Mouse (Mus musculus): ENCODE measurements around the gene Wnt4.

The Wnt4 gene

GRCm38 (mm10) chr4:137277166-137277513 lies at the start of gene Wnt4:
Gene Wnt4 (plus strand): TSS chr4:137277489.
- DNase-seq (ENCODE audit: low read depth, low spot score), result no peak
- Histone ChIP-seq H3K27me3 (ENCODE audit: control insufficient read depth, insufficient read depth, low read length, poor library complexity, severe bottlenecking) (no peaks in the 10 kb centered on the region; the same call in none of the 2 replicates), H3K36me3 (ENCODE audit: control insufficient read depth, insufficient read depth, low read length, poor library complexity, severe bottlenecking) (no peaks in the 10 kb centered on the region)

DNA sequence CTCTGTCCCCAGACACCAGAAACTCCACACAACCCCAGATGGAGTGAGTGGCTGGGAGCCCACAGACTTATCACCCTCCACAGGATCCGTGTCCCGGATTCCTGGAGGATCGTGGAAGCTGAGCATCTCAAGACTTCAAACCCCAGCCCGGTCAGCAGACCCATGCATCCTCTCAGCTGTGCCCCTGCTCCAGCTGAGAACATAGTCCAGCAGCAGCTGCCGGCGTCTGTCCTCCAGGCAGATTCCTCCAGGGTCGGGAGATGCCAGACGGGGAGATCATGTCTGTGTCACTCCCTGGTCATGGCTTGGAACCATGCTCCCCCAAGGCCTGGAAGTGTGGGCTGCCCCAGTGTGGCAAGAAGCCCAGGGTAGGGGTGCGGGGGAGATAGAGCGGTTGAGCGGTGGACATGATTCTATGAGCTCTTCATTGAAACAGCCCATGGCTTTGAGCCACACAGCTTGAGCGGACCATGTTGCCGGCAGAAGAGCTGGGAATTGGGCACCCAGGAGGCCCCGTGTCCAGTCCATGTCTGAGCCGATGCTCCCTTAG lies 48.6 kb upstream of the Wnt4 start:
- Histone ChIP-seq H3K36me3 (ENCODE audit: control insufficient read depth, insufficient read depth, low read length, poor library complexity, severe bottlenecking) (no peaks in the 10 kb centered on the region), H3K27me3 (ENCODE audit: control insufficient read depth, insufficient read depth, low read length, poor library complexity, severe bottlenecking) (no peaks in the 10 kb centered on the region)
- no peak for DNase-seq (ENCODE audit: low read depth, low spot score)

GRCm38 (mm10) chr4:137231494-137232470 lies 45.5 kb upstream of the Wnt4 start:
- DNase-seq (ENCODE audit: low read depth, low spot score), result no peak

DNA sequence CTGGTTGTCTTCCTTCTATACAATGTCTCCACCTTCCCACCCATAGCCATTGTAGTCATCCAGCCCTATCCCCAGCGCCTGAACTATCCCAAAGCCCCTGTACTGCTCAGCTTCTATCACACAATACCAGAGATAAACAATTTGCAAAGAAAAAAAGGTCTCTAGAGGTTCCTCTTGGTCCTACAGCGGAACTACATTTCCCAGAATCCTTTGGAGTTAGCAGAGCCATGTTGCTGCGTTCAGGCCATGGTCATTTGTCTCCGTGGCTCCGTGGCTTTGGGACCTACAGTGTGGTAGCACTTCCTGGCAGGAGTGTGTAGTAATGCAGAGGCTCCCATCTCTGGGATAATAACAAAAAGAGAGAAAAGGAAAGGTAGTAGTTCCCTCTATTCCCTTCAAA lies 43.7 kb upstream of the Wnt4 start:
- DNase-seq (ENCODE audit: low read depth, low spot score), result no peak
- Histone ChIP-seq H3K27me3 (ENCODE audit: control insufficient read depth, insufficient read depth, low read length, poor library complexity, severe bottlenecking) (no peaks in the 10 kb centered on the region), H3K36me3 (ENCODE audit: control insufficient read depth, insufficient read depth, low read length, poor library complexity, severe bottlenecking) (no peaks in the 10 kb centered on the region)

More at GRCm38 (mm10) chr4:137231494-137232470, 45.5 kb upstream of the Wnt4 start:
- Histone ChIP-seq H3K27me3 (ENCODE audit: control insufficient read depth, insufficient read depth, low read length, poor library complexity, severe bottlenecking) (no peaks in the 10 kb centered on the region), H3K36me3 (ENCODE audit: control insufficient read depth, insufficient read depth, low read length, poor library complexity, severe bottlenecking) (no peaks in the 10 kb centered on the region)

- DNase-seq (ENCODE audit: low read depth, low spot score), result no peak
- Histone ChIP-seq H3K36me3 (ENCODE audit: control insufficient read depth, insufficient read depth, low read length, poor library complexity, severe bottlenecking) (no peaks in the 10 kb centered on the region), H3K27me3 (ENCODE audit: control insufficient read depth, insufficient read depth, low read length, poor library complexity, severe bottlenecking) (no peaks in the 10 kb centered on the region)
Measured at GRCm38 (mm10) chr4:137234444-137234843, 42.8 kb upstream of the Wnt4 start.

- DNase-seq (ENCODE audit: low read depth, low spot score), result no peak
- H3K27me3 ChIP-seq (ENCODE audit: control insufficient read depth, insufficient read depth, low read length, poor library complexity, severe bottlenecking), result no peaks in the 10 kb centered on the region
- no peaks in the 10 kb centered on the region for H3K36me3 ChIP-seq (ENCODE audit: control insufficient read depth, insufficient read depth, low read length, poor library complexity, severe bottlenecking)
Measured at GRCm38 (mm10) chr4:137235368-137235767, 41.9 kb upstream of the Wnt4 start.

GRCm38 (mm10) chr4:137244883-137245282 lies 32.4 kb upstream of the Wnt4 start:
- Histone ChIP-seq H3K36me3 (ENCODE audit: control insufficient read depth, insufficient read depth, low read length, poor library complexity, severe bottlenecking) (no peaks in the 10 kb centered on the region), H3K27me3 (ENCODE audit: control insufficient read depth, insufficient read depth, low read length, poor library complexity, severe bottlenecking) (no peaks in the 10 kb centered on the region)
- DNase-seq (ENCODE audit: low read depth, low spot score), result no peak

GRCm38 (mm10) chr4:137250333-137250732 lies 27.0 kb upstream of the Wnt4 start:
- H3K27me3 ChIP-seq (ENCODE audit: control insufficient read depth, insufficient read depth, low read length, poor library complexity, severe bottlenecking), result no peaks in the 10 kb centered on the region
- no peaks in the 10 kb centered on the region for H3K36me3 ChIP-seq (ENCODE audit: control insufficient read depth, insufficient read depth, low read length, poor library complexity, severe bottlenecking)
- no peak for DNase-seq (ENCODE audit: low read depth, low spot score)

GRCm38 (mm10) chr4:137250849-137251248 lies 26.4 kb upstream of the Wnt4 start:
- Histone ChIP-seq H3K27me3 (ENCODE audit: control insufficient read depth, insufficient read depth, low read length, poor library complexity, severe bottlenecking) (no peaks in the 10 kb centered on the region), H3K36me3 (ENCODE audit: control insufficient read depth, insufficient read depth, low read length, poor library complexity, severe bottlenecking) (no peaks in the 10 kb centered on the region)
- DNase-seq (ENCODE audit: low read depth, low spot score), result no peak

- no peak for DNase-seq (ENCODE audit: low read depth, low spot score)
- no peaks in the 10 kb centered on the region for H3K36me3 ChIP-seq (ENCODE audit: control insufficient read depth, insufficient read depth, low read length, poor library complexity, severe bottlenecking)
- no peaks in the 10 kb centered on the region for H3K27me3 ChIP-seq (ENCODE audit: control insufficient read depth, insufficient read depth, low read length, poor library complexity, severe bottlenecking)
Measured at GRCm38 (mm10) chr4:137253601-137254000, 23.7 kb upstream of the Wnt4 start.

GRCm38 (mm10) chr4:137254206-137254976 lies 22.9 kb upstream of the Wnt4 start:
- no peak for DNase-seq (ENCODE audit: low read depth, low spot score)
- no peaks in the 10 kb centered on the region for H3K27me3 ChIP-seq (ENCODE audit: control insufficient read depth, insufficient read depth, low read length, poor library complexity, severe bottlenecking)
- no peaks in the 10 kb centered on the region for H3K36me3 ChIP-seq (ENCODE audit: control insufficient read depth, insufficient read depth, low read length, poor library complexity, severe bottlenecking)

DNA sequence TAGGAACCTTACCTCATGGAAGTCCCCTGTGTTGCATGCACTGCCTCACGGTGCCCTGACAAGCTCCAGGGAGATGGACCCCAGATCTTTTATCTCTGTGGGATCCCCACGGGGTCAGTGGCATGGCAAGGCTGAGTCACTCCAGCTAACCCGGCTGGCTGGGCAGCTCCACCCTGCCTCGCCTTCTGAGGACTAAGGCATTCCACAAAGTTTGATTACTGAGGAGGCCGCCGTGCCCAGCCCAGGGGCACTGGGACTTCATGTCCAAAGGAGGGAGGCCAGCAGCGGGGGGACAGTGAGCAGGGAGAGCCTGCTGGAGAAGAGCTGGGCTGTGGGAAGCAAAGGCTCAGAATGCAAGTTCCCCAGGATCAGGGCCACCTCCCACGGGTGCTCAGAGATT lies 21.7 kb upstream of the Wnt4 start:
- no peaks in the 10 kb centered on the region for H3K27me3 ChIP-seq (ENCODE audit: control insufficient read depth, insufficient read depth, low read length, poor library complexity, severe bottlenecking)
- H3K36me3 ChIP-seq (ENCODE audit: control insufficient read depth, insufficient read depth, low read length, poor library complexity, severe bottlenecking), result no peaks in the 10 kb centered on the region
- DNase-seq (ENCODE audit: low read depth, low spot score), result no peak

DNA sequence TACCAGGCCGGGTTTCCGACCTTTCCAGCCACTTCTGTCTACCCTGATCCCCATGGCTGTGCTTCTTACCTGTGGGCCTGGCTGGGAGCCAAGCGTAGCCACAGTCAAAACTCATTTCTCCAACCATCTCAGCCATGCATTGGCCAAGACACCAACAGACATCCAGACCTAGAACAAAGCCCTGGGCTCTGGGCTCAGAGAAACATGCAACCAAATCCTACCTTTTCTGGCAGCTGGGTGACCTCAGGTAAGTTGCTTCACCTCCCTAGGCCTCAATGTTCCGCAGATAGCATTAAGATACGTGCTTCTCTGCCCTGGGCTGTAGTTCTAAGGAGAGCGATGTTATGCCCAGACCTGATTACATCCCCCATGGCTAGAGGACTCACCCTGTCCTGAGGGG lies 15.5 kb upstream of the Wnt4 start:
- DNase-seq (ENCODE audit: low read depth, low spot score), result no peak
- H3K36me3 ChIP-seq (ENCODE audit: control insufficient read depth, insufficient read depth, low read length, poor library complexity, severe bottlenecking), result no peaks in the 10 kb centered on the region

GRCm38 (mm10) chr4:137264066-137264465 lies 13.2 kb upstream of the Wnt4 start:
- H3K36me3 ChIP-seq (ENCODE audit: control insufficient read depth, insufficient read depth, low read length, poor library complexity, severe bottlenecking), result no peaks in the 10 kb centered on the region
- no peak for DNase-seq (ENCODE audit: low read depth, low spot score)

More for the DNA sequence above, 15.5 kb upstream of the Wnt4 start:
- no peaks in the 10 kb centered on the region for H3K27me3 ChIP-seq (ENCODE audit: control insufficient read depth, insufficient read depth, low read length, poor library complexity, severe bottlenecking)

GRCm38 (mm10) chr4:137265116-137265515 lies 12.2 kb upstream of the Wnt4 start:
- no peak for DNase-seq (ENCODE audit: low read depth, low spot score)
- H3K27me3 ChIP-seq (ENCODE audit: control insufficient read depth, insufficient read depth, low read length, poor library complexity, severe bottlenecking), result no peaks in the 10 kb centered on the region

More at GRCm38 (mm10) chr4:137264066-137264465, 13.2 kb upstream of the Wnt4 start:
- no peaks in the 10 kb centered on the region for H3K27me3 ChIP-seq (ENCODE audit: control insufficient read depth, insufficient read depth, low read length, poor library complexity, severe bottlenecking)

More at GRCm38 (mm10) chr4:137265116-137265515, 12.2 kb upstream of the Wnt4 start:
- H3K36me3 ChIP-seq (ENCODE audit: control insufficient read depth, insufficient read depth, low read length, poor library complexity, severe bottlenecking), result no peaks in the 10 kb centered on the region

Measured in splenic B cell, adult 2 months (primary cell).